Mouse (Mus musculus) G1E (cell line): ENCODE measurements around the gene Abi3bp.

Source experiments
- CTCF ChIP-seq: IDR thresholded peaks from 2 replicates; pipeline ENCODE4 v1.5.1; 2012; ENCODE audit warnings: low read depth, low read length, inconsistent platforms, mixed read lengths
- GATA1 ChIP-seq: IDR thresholded peaks from 2 replicates; pipeline ENCODE4 v1.6.1; 2012; ENCODE audit warnings: borderline replicate concordance, low read length, inconsistent platforms, mixed read lengths

GRCm38 (mm10) chr16:56490861-56491260 lies 13.2 kb downstream of the Abi3bp start:
- TF ChIP-seq CTCF, result no peak
- TF ChIP-seq GATA1, result no peak
